Mouse (Mus musculus) brain, embryonic 14.5 days (tissue): ENCODE measurements at regions not wholly inside any gene's neighbourhood (a gene's known extent, or its start where the extent isn't known, plus 50 kb on each side); places are given as distances from the start of the nearest gene placed in this dataset.

Source experiments
- CTCF ChIP-seq: fragments of 200-500 bp; IDR thresholded peaks from 2 replicates; pipeline ENCODE4 v1.5.1; 2012; ENCODE audit warnings: inconsistent platforms, mild to moderate bottlenecking, moderate library complexity, borderline replicate concordance; ENCODE audit not compliant: insufficient read depth, insufficient read length; ENCODE audit errors: extremely low read depth
- POLR2A ChIP-seq: fragments of 200-500 bp; IDR thresholded peaks from 2 replicates; pipeline ENCODE4 v1.6.1; 2012; ENCODE audit warnings: mild to moderate bottlenecking, inconsistent platforms, borderline replicate concordance; ENCODE audit not compliant: poor library complexity, insufficient read depth, insufficient read length, severe bottlenecking; ENCODE audit errors: extremely low read depth

DNA sequence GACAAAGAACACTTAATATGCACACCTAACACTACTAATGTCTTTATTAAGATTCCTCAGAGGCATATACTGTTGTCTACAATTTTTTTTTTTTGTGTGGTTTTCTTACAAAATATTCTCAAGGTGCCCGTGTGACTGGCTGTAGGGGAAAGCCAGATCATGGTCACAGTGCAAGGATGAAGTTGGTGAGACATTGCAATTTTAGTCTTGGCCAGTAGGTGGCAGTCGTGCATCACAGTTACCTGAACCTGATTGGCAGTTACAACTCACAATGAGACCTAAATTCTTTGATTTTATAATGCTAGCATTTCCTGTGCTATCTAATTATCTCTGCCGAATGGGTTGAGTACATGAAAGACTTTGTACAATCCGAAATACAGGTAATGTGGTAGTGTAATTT lies 232.5 kb downstream of the Tbl1xr1 start:
- TF ChIP-seq CTCF = peak; percentile 89
- TF ChIP-seq POLR2A = no peak
